Mouse (Mus musculus) megakaryocyte, embryonic 14.5 days (primary cell): ENCODE measurements around the gene Cul7.

Source experiments
- FLI1 ChIP-seq: IDR thresholded peaks from 2 replicates; pipeline ENCODE4 v1.6.1; 2012; ENCODE audit warnings: low read length, inconsistent platforms, mixed read lengths
- GATA1 ChIP-seq: IDR thresholded peaks from 3 replicates; pipeline ENCODE4 v1.6.1; 2012; ENCODE audit warnings: mixed read lengths, low read length, inconsistent platforms, borderline replicate concordance

GRCm38 (mm10) chr17:46647279-46647678 lies 2.9 kb upstream of the Cul7 start:
- TF ChIP-seq GATA1 (no peak), FLI1 (no peak)
